Mouse (Mus musculus) heart, adult 2 months (tissue): ENCODE measurements at regions not wholly inside any gene's neighbourhood (a gene's known extent, or its start where the extent isn't known, plus 50 kb on each side); places are given as distances from the start of the nearest gene placed in this dataset.

ENCODE experiments used
- DNase-seq, 2 experiments: peaks; one replicate each; pipeline ENCODE4 v3.0.0; 2021
- H3K27ac ChIP-seq: fragments of 200-600 bp; 2 replicates; pipeline ENCODE4 v1.8.1; 2022
- H3K27me3 ChIP-seq: fragments of 200-500 bp; 2 replicates; pipeline ENCODE4 v1.6.1; 2012; ENCODE audit warnings: mild to moderate bottlenecking, low read length, inconsistent platforms, mixed read lengths; ENCODE audit not compliant: control insufficient read depth, insufficient read depth
- H3K36me3 ChIP-seq: fragments of 200-500 bp; 2 replicates; pipeline ENCODE4 v1.6.1; 2012; ENCODE audit warnings: low read length, inconsistent platforms; ENCODE audit not compliant: control insufficient read depth, insufficient read depth
- H3K4me1 ChIP-seq: fragments of 200-500 bp; 2 replicates; pipeline ENCODE4 v1.6.1; 2011; ENCODE audit warnings: low read length; ENCODE audit not compliant: control insufficient read depth, insufficient read depth
- H3K4me3 ChIP-seq: fragments of 200-600 bp; 2 replicates; pipeline ENCODE4 v1.8.1; 2022
- H3K79me2 ChIP-seq: fragments of 200-500 bp; replicated peaks from 2 replicates; pipeline ENCODE4 v1.6.1; 2012; ENCODE audit warnings: mild to moderate bottlenecking, inconsistent platforms, low read length, moderate library complexity, mixed read lengths; ENCODE audit not compliant: control insufficient read depth, insufficient read depth
- H3K9ac ChIP-seq: fragments of 200-500 bp; 2 replicates; pipeline ENCODE4 v1.6.1; 2012; ENCODE audit warnings: low read depth, mild to moderate bottlenecking, control low read depth, inconsistent platforms, low read length, mixed read lengths
- CTCF ChIP-seq: fragments of 200-600 bp; IDR thresholded peaks from 2 replicates; pipeline ENCODE4 v1.8.1; 2022; ENCODE audit warnings: antibody characterized with exemption, mild to moderate bottlenecking, moderate library complexity
- EP300 ChIP-seq: fragments of 200-500 bp; IDR thresholded peaks from 2 replicates; pipeline ENCODE4 v1.6.1; 2011; ENCODE audit warnings: low read depth, low read length, control low read depth; ENCODE audit not compliant: insufficient read depth
- POLR2A ChIP-seq: fragments of 200-500 bp; IDR thresholded peaks from 2 replicates; pipeline ENCODE4 v1.6.1; 2011; ENCODE audit warnings: mild to moderate bottlenecking, low read depth, low read length, control low read depth; ENCODE audit not compliant: insufficient read depth
- WGBS: fragments of 180-500 bp; shearing (Covaris S2); methylation state at CpG from one replicate; pipeline ENCODE4 v1.1.7; 2018; 5-methylcytosine and 5-hydroxymethylcytosine counted together
- intact Hi-C: fragments of 180-260 bp; cut with DNase I; formaldehyde crosslinking; loops from one replicate; pipeline ENCODE4 v1.15.1; 2025

DNA sequence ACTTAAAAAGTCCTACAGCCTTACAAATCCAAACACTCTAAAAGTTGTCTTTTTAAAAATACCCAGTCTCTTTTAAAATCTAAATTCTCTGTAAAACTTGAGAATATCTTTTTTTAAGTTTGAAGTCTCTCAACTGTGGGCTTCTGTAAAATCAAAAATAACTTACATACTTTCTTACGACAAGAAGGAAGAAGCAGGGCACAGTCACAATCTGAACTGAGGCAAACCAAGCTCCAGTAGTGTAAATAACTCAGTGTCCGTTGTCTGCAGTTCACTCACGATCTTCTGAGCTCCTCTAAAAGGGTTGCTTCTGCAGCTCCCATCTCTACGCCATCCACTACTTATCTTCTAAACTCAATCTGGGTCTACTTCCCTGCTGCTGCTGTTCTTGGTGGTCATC, 512.5 kb downstream of the Pdcd6ip start:
- TF ChIP-seq POLR2A = no peak
- no peak for TF ChIP-seq CTCF
- no peak for TF ChIP-seq EP300
- WGBS = 73% methylated on average over 4 of the region's 4 CpGs
- Histone ChIP-seq H3K4me1 (no peaks in the 10 kb centered on the region; the same call in 1 of the 2 replicates), H3K4me3 (no peak overlapping the region), H3K9ac (no peak overlapping the region), H3K27ac (no peak overlapping the region), H3K79me2 (no peaks in the 10 kb centered on the region), H3K36me3 (no peaks in the 10 kb centered on the region), H3K27me3 (no peaks in the 10 kb centered on the region)
- DNase-seq = no peak
- intact Hi-C loops = no loop called here

DNA sequence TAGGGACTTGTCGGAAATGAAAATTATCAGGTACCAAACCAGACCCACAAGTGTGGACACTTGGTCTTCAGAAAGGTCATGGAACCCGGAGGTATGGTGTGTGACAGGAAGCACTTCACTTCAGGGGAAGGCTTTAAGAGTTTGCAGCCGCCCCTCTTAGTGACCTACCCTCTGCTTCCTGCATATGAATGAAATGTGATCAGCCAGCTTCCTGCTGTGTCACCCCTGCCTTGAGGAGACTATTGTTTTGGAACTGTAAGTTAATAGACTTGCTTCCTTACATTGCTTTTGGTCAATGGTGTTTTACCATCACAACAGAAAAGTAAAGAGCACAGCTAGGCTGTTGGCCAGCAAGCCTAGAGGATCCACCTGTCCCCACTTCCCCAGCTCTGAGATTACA, 515.3 kb downstream of the Pdcd6ip start:
- Histone ChIP-seq H3K27me3 (no peaks in the 10 kb centered on the region), H3K9ac (no peak overlapping the region), H3K4me1 (no peaks in the 10 kb centered on the region; the same call in 1 of the 2 replicates), H3K79me2 (no peaks in the 10 kb centered on the region), H3K27ac (no peak overlapping the region), H3K4me3 (no peak overlapping the region), H3K36me3 (no peaks in the 10 kb centered on the region)
- WGBS = 37% methylated on average over 3 of the region's 3 CpGs
- TF ChIP-seq POLR2A (no peak), EP300 (no peak), CTCF (no peak)
- DNase-seq = no peak
- intact Hi-C loops = no loop called here

DNA sequence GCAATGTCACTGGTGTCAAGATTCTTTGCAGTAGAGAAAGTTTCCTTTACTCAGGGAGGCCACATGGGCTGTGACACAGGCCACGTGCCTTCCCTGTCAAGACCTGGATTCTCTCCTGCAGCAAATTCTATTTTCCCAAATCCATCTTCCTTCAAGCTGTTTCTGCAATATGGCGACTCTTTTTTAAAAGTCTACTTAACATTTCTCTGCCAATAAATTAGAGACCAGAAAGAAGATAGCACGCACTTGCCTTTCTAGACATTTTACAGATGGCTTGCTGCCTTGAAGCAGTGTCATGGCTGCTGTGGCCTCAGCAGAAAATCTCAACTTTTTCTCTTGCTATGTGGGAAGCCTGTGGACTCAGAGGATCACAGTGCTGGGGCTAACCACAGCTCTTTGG, 516.9 kb downstream of the Pdcd6ip start:
- WGBS = 64% methylated on average over 3 of the region's 3 CpGs
- Histone ChIP-seq H3K79me2 (no peaks in the 10 kb centered on the region), H3K36me3 (no peaks in the 10 kb centered on the region), H3K27ac (no peak overlapping the region), H3K4me1 (no peaks in the 10 kb centered on the region; the same call in 1 of the 2 replicates), H3K9ac (no peak overlapping the region), H3K4me3 (no peak overlapping the region), H3K27me3 (no peaks in the 10 kb centered on the region)
- no peak for DNase-seq
- TF ChIP-seq POLR2A = no peak
- TF ChIP-seq CTCF = no peak
- no peak for TF ChIP-seq EP300
- intact Hi-C loops = no loop called here

DNA sequence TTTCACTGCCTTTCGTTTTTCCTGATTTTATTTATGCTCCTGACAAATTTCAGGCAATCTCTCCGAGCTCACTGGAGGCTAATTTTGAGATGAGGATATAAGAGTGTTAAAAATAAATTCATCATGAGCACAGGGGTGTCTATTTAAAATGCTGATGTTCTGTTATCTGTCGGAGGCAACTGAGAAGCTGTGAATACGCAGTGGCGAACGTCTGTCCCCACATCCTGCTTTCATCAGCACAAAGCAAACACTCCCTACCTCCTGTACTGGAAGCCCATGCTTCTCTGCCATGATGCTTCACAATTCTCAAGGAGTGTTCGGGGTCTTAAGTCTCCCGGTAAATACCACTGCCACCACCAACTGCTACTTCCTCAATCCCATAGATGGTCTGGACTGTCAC, 526.9 kb downstream of the Pdcd6ip start:
- WGBS = 71% methylated on average over 8 of the region's 8 CpGs
- no peak for TF ChIP-seq POLR2A
- TF ChIP-seq CTCF = no peak
- no peak for TF ChIP-seq EP300

DNA sequence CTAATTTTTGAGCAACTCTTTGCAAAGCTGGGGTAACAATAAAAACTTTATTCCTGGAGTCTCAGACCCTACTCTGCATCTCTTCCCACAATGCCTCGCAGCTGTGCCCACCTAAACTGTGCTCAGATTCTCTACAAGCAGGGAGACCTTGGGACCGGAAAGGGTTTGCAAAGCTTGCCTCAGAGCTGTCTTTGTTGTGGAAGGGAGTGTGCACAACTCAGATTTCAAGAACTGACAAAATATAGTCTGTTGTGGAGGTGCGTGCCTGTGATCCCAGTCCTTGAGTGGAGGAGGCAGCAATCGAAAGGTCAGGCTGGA, 530.2 kb downstream of the Pdcd6ip start:
- Histone ChIP-seq H3K27me3 (no peaks in the 10 kb centered on the region), H3K9ac (no peak overlapping the region), H3K27ac (no peak overlapping the region), H3K4me3 (no peak overlapping the region), H3K4me1 (no peaks in the 10 kb centered on the region), H3K79me2 (no peaks in the 10 kb centered on the region), H3K36me3 (no peaks in the 10 kb centered on the region)
- no peak for TF ChIP-seq POLR2A
- no peak for TF ChIP-seq CTCF
- TF ChIP-seq EP300 = no peak
- 85% methylated on average over 4 of the region's 4 CpGs for WGBS
- intact Hi-C loops = no loop called here
- DNase-seq = no peak

More for the DNA sequence above, 526.9 kb downstream of the Pdcd6ip start:
- Histone ChIP-seq H3K9ac (no peak overlapping the region), H3K4me1 (no peaks in the 10 kb centered on the region), H3K36me3 (no peaks in the 10 kb centered on the region), H3K27ac (no peak overlapping the region), H3K27me3 (no peaks in the 10 kb centered on the region), H3K4me3 (no peak overlapping the region), H3K79me2 (no peaks in the 10 kb centered on the region)
- intact Hi-C loops = no loop called here
- DNase-seq = no peak

DNA sequence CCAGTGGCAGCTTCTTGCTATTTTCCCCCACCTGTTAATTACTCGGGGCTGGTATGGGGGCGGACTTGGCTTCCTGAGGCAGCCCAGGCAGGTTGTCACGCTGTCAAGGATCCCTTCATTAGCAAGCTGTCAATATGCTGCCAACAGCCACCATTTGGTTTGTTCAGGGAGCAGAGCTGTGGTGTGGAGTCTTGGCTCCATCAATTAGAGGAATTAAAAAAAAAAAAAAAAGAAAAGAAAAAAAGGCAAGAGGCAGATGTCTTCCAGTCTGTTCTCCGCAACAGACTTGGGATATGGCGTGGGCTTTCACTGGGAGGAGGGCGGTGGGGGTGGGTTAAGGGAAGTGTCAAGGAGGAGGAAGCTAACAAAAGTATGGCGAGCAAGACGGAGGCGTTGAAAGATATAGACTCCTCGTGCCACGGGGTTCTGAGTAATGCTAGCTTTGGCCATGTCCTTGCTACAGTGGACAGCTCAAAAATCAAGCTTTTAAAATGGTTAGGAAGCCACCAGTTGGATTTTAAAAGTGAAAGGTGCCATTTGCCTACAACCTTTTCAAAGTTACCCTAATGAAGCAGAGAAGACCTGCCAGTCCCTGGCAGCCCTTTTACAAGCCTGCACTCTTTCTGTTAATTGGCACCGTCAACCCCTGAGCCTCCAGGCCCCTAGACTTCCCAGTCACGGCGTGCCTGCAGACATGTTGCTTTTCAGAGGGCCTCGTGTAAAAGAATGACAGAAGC, 530.7 kb downstream of the Pdcd6ip start:
- intact Hi-C loops = no loop called here
- TF ChIP-seq CTCF (no peak), EP300 (no peak), POLR2A (no peak)
- Histone ChIP-seq H3K9ac (no peak overlapping the region), H3K79me2 (no peaks in the 10 kb centered on the region), H3K36me3 (no peaks in the 10 kb centered on the region), H3K27me3 (no peaks in the 10 kb centered on the region), H3K4me1 (no peaks in the 10 kb centered on the region), H3K4me3 (no peak overlapping the region), H3K27ac (no peak overlapping the region)
- DNase-seq = no peak
- whole genome bisulfite sequencing = 46% methylated on average over 15 of the region's 15 CpGs
